Mouse (Mus musculus): ENCODE results near the gene Ambra1. TPM values are rescaled to one million over a fixed set of nuclear protein-coding genes. Genes with fewer than 3 reads are reported as not detected.

Gene Ambra1
- polyA plus RNA-seq, 1 experiment: 33.4 TPM

DNA sequence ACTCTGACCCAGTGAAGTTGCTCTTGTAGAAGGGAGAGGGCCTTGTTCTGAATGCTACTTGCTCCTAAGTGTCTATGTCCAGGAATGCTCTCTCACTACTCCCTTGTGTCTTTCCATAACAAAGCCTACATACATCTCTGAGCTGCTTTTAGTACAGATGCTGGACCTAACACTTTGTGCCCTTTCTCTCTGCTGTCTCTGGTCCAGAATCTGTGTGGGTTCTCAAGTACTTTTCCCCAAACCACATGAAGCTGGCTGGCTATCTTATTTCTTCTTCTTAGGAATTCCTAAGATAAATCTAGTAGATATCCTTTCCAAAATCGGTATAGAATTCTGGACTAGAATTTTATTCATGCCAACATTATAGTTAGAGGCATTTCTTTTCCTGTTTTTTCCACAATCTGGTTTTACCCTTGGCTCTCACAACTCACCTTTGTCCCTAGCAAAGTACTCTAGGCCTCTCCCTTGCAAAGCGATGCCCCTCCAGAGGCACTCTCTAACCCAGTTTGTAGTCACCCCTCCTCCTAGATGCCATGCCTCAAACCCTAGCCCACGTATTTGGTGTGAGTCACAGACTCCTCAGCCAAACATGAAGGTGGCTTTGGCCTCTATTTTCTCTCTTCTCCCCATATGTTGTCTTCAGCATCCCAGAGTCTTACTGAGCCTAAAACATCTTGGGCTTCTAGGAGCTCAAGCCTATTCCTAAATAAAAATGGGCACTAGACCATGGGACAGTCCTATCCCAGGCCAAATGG is 173.4 kb downstream of the Ambra1 start:
- H3K4me1 ChIP-seq (ENCODE audit: control insufficient read depth, insufficient read depth, low read length): peaks cover 16% of the 10 kb centered on the region
- TF ChIP-seq CTCF (IDR thresholded peaks at IDR 0.05; ENCODE audit: extremely low read depth, insufficient read depth, low read length) (no peak), POLR2A (IDR thresholded peaks at IDR 0.05; ENCODE audit: extremely low read depth, insufficient read depth, low read length) (no peak)
- peak overlapping the region; percentile 51 for H3K27ac ChIP-seq (ENCODE audit: insufficient read depth, low read length)
- no peak overlapping the region for H3K4me3 ChIP-seq (ENCODE audit: insufficient read depth, low read length)

DNA sequence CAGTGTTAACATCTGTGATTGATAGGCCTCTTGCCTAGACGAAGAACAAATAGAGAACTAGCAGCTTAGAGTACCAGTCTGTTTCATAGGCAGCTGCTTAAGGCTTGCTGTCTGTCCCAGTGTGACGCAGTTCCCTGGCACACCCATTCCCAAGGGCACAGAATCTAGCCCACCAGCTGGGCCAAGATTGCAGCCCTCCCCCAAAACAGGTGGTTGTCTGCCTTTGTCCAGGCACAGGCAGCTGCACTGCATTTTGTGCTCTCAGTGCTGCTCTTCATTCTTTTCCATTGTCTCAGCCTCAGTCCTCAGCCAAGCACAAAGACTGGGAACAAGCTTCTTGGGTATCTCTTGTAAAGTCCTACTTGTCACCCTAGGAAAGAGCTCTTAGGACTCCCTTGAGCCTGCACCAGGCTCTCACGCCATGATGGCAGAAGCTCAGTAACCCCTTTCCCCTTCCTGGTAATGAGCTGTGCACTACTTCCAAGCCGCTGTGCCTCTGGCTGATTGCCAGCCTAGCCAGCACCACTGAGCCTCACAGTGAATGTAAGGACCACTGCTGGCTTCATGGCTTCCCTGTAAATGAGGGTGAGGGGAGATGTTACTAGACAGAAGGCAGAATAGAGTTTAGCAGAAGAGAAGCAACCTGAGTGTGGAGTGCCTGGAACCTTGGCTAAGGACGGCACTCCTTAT is 174.8 kb downstream of the Ambra1 start:
- no peak for TF ChIP-seq POLR2A (IDR thresholded peaks at IDR 0.05; ENCODE audit: extremely low read depth, insufficient read depth, low read length)
- no peak for TF ChIP-seq CTCF (IDR thresholded peaks at IDR 0.05; ENCODE audit: extremely low read depth, insufficient read depth, low read length)
- Histone ChIP-seq H3K4me1 (ENCODE audit: control insufficient read depth, insufficient read depth, low read length) (peaks cover 15% of the 10 kb centered on the region), H3K4me3 (ENCODE audit: insufficient read depth, low read length) (no peak overlapping the region), H3K27ac (ENCODE audit: insufficient read depth, low read length) (0 out of 2 replicates have a peak overlapping the region, but pooled peaks have one; percentile 27)

GRCm38 (mm10) chr2:91906141-91906540 is 176.2 kb downstream of the Ambra1 start:
- Histone ChIP-seq H3K4me1 (ENCODE audit: control insufficient read depth, insufficient read depth, low read length) (peaks cover 13% of the 10 kb centered on the region), H3K4me3 (ENCODE audit: insufficient read depth, low read length) (no peak overlapping the region), H3K27ac (ENCODE audit: insufficient read depth, low read length) (no peak overlapping the region)
- TF ChIP-seq CTCF (IDR thresholded peaks at IDR 0.05; ENCODE audit: extremely low read depth, insufficient read depth, low read length): no peak
- no peak for TF ChIP-seq POLR2A (IDR thresholded peaks at IDR 0.05; ENCODE audit: extremely low read depth, insufficient read depth, low read length)

DNA sequence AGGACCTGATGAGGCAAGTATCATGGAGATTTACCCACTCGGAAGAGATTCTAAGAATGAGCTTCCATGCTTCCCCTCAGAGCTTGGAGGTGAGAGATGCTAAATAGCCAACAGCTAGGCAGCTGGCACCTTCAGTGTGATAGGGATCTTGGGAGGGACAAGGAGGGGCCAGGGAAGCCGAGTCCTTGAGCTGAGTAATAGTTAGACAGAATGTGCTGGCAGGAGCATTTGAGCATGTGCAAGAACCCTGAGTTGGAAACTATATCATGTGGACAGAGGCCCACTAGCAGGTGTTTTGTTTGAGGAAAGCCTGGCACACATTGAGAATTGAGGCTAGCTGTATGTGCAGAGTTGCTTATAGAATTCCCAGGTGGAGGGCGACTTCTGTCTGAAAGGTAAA is 182.7 kb downstream of the Ambra1 start:
- no peaks in the 10 kb centered on the region for H3K4me1 ChIP-seq (ENCODE audit: control insufficient read depth, insufficient read depth, low read length)
- TF ChIP-seq CTCF (IDR thresholded peaks at IDR 0.05; ENCODE audit: extremely low read depth, insufficient read depth, low read length) (no peak), POLR2A (IDR thresholded peaks at IDR 0.05; ENCODE audit: extremely low read depth, insufficient read depth, low read length) (no peak)

DNA sequence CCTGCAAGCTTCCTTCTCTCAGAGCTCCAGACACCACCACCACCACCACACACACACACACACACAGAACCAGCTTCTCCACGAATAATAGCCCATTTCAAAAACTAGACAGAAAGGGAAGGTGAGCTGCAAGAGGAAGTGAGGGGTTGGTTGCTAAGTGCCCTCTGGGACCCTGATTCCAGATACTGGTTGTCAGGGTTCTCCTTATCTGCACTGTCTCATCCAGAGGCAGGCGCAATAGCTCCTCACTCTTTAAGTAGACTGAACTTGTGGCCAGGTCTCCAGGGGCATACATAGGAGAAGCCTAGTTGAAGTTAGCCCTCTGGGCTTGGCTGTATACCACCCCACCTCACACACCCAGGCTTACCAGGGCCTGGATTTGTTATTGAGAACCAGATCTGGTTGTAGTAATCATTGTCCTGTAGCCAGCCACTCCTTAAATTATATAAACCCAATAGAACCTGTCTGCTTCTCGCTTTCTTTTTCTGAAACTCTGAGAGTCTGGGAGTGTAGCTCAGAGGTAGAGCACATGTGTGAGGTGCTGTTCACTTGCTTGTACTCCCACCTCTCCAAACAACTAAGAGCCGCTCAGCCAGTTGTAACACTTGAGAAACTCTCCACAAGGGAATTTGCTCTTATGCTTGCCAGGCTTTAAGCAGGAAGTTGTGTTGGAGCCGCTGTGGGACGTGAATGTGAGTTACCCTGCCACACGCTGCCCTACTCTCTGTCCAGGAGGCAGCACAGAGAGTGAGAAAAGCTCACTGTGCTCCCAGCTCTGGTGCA is 183.6 kb downstream of the Ambra1 start:
- no peak for TF ChIP-seq CTCF (IDR thresholded peaks at IDR 0.05; ENCODE audit: extremely low read depth, insufficient read depth, low read length)
- TF ChIP-seq POLR2A (IDR thresholded peaks at IDR 0.05; ENCODE audit: extremely low read depth, insufficient read depth, low read length): no peak
- H3K4me1 ChIP-seq (ENCODE audit: control insufficient read depth, insufficient read depth, low read length): no peaks in the 10 kb centered on the region
- no peak overlapping the region for H3K27ac ChIP-seq (ENCODE audit: insufficient read depth, low read length)
- H3K4me3 ChIP-seq (ENCODE audit: insufficient read depth, low read length): no peak overlapping the region

More for the DNA sequence above, 182.7 kb downstream of the Ambra1 start:
- Histone ChIP-seq H3K4me3 (ENCODE audit: insufficient read depth, low read length) (no peak overlapping the region), H3K27ac (ENCODE audit: insufficient read depth, low read length) (no peak overlapping the region)

DNA sequence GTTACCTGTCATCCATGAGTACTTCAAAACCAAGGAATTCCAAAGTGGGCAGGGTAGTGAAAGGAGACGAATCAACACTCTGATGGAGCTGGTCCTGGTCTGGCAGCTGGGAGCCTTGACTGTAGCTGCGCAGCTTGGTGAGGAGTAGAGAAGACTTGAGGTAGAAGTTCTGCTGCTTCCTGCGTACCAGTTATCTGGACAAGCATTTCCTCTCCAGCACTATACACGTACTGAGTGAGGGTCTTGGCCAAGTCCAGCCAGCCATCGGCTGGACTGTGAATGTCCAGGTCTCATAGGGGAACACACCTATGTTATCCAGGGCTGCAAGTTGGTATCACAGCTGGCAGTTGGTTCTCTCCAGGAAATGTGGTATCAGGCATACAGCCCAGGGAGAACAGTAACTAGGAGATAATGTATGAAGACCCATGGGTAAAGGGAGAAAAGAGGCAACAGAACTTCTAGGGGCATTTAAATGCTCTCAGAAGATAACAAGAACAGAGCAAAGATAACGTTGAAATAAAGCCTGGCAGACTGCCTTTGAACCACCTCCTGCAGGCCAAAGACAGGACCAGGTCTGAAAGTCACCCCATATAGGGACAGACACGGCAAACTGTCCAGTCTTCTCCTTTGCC is 186.5 kb downstream of the Ambra1 start:
- TF ChIP-seq POLR2A (IDR thresholded peaks at IDR 0.05; ENCODE audit: extremely low read depth, insufficient read depth, low read length): no peak
- no peak for TF ChIP-seq CTCF (IDR thresholded peaks at IDR 0.05; ENCODE audit: extremely low read depth, insufficient read depth, low read length)
- no peaks in the 10 kb centered on the region for H3K4me1 ChIP-seq (ENCODE audit: control insufficient read depth, insufficient read depth, low read length)
- no peak overlapping the region for H3K27ac ChIP-seq (ENCODE audit: insufficient read depth, low read length)
- no peak overlapping the region for H3K4me3 ChIP-seq (ENCODE audit: insufficient read depth, low read length)

- Histone ChIP-seq H3K27ac (ENCODE audit: insufficient read depth, low read length) (no peak overlapping the region), H3K4me3 (ENCODE audit: insufficient read depth, low read length) (no peak overlapping the region), H3K4me1 (ENCODE audit: control insufficient read depth, insufficient read depth, low read length) (no peaks in the 10 kb centered on the region)
- no peak for TF ChIP-seq CTCF (IDR thresholded peaks at IDR 0.05; ENCODE audit: extremely low read depth, insufficient read depth, low read length)
- TF ChIP-seq POLR2A (IDR thresholded peaks at IDR 0.05; ENCODE audit: extremely low read depth, insufficient read depth, low read length): no peak
Measured at GRCm38 (mm10) chr2:91917096-91917495, 187.2 kb downstream of the Ambra1 start.

DNA sequence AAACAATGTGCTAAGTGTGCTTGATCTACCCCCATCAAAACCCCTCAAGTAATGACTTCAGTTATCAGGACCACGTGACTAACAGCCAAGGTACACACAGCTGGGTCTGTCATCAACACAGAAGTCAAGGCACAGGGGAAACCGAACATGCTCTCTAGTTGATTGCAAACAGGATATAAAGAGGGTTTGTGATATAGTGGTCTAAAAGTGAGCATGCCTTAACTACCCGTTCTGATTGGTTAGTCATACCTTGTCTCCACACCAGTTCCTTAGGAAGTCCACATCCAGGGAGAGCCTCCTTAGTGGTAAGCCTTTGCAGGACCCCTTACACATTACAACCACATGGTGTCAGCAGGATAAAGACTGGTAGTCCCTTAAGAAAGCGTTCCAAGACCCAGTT is 190.2 kb downstream of the Ambra1 start:
- no peak overlapping the region for H3K4me3 ChIP-seq (ENCODE audit: insufficient read depth, low read length)
- H3K27ac ChIP-seq (ENCODE audit: insufficient read depth, low read length): no peak overlapping the region
- H3K4me1 ChIP-seq (ENCODE audit: control insufficient read depth, insufficient read depth, low read length): 0 out of 2 replicates have a peak, but pooled peaks cover 1% of the 10 kb centered on the region
- no peak for TF ChIP-seq CTCF (IDR thresholded peaks at IDR 0.05; ENCODE audit: extremely low read depth, insufficient read depth, low read length)
- no peak for TF ChIP-seq POLR2A (IDR thresholded peaks at IDR 0.05; ENCODE audit: extremely low read depth, insufficient read depth, low read length)
